Mouse (Mus musculus): Measurements from ENCODE around the gene Gm21060. TPM values are rescaled to one million over a fixed set of nuclear protein-coding genes. Genes with fewer than 3 reads are reported as not detected.
"Not testable (repeated sequence)": the region's sequence is repeated elsewhere in the genome, so short reads cannot be mapped to it uniquely, and the experiment has no call there.

The Gm21060 gene
- polyA plus RNA-seq (2015; fragmentation: Nextera tagmentation; extraction: Ambion mirVana): not detected in 2 replicates

DNA sequence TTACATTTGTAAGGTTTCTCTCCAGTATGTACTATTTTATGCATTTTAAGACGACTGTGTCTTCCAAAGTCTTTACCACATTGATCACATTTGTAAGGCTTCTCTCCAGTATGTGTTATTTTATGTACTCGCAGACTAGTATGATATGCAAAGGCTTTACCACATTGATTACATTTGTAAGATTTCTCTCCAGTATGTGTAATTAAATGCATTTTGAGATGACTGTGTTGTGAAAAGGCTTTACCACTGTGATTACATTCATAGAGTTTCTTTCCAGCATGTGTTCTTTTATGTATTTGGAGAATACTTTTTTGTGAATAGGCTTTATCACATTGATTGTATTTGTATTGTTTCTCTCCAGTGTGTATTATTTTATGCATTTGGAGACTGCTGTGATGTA lies at the start of gene Gm21060:
Gm21060 (minus strand) TSS at position 101 of the 400 bp plus-strand sequence.
- no peak within 1 kb of the TSS for H3K27ac ChIP-seq
- H3K9me3 ChIP-seq: no peaks in the 10 kb centered on the region
- no peaks in the 10 kb centered on the region for H3K27me3 ChIP-seq
- 84% methylated on average over 2 of the region's 2 CpGs for WGBS
- ATAC-seq (ENCODE audit: insufficient number of reproducible peaks, low FRiP score, low TSS enrichment, low read depth): no peak
- no peaks in the 10 kb centered on the region for H3K36me3 ChIP-seq
- H3K4me1 ChIP-seq: no peaks in the 10 kb centered on the region
- no peak within 1 kb of the TSS for H3K4me3 ChIP-seq
- no peak within 1 kb of the TSS for H3K9ac ChIP-seq
- no peak within 1 kb of the TSS for H3K4me2 ChIP-seq

DNA sequence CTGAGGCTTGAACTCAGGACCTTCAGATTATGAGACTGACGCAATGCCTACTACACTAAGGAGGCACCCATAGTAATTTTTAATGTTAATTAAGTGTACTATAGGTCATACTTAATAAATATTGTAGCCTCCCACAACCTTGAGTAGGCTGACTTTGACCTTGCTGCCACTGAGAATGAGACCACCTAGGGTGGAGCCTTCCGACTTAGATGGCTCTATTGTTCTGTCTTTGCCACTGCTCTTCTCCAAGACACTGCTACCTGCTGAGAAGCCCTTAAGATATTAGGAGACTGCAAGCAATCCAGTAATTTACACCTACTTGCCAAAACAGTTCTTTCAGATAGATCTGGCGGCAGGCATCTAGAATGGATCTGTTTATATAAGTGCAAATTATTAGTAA lies 24.0 kb upstream of the Gm21060 start:
- WGBS: 84% methylated on average over 3 of the region's 3 CpGs
- not testable (repeated sequence) for H3K9me3 ChIP-seq; H3K36me3 ChIP-seq; H3K27me3 ChIP-seq; H3K4me2 ChIP-seq; H3K9ac ChIP-seq; ATAC-seq (ENCODE audit: insufficient number of reproducible peaks, low FRiP score, low TSS enrichment, low read depth); H3K27ac ChIP-seq; H3K4me1 ChIP-seq; H3K4me3 ChIP-seq

DNA sequence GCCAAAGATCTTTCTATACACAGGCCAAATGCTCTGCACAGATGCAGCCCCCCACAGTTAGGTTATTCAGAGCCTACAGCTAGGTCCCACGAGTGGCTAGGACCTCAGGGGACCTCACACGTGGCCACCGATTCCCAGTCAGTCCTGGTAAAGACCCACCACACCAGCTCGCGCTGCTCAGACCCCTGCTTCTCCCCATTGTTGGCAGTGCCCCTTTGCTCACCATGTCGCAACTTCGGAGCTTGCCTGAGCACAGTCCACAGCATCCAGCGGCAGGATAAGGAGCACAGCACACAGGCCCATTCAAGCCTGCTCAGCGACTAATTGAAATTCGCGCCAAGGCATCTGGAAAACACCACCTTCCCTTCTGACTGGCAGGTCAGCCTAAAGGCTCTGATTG lies 16.3 kb upstream of the Gm21060 start:
- H3K27ac ChIP-seq; H3K36me3 ChIP-seq; H3K27me3 ChIP-seq; ATAC-seq (ENCODE audit: insufficient number of reproducible peaks, low FRiP score, low TSS enrichment, low read depth); H3K4me1 ChIP-seq; H3K9ac ChIP-seq; H3K9me3 ChIP-seq; H3K4me3 ChIP-seq; H3K4me2 ChIP-seq: not testable (repeated sequence)
- 32% methylated on average over 11 of the region's 11 CpGs for WGBS

DNA sequence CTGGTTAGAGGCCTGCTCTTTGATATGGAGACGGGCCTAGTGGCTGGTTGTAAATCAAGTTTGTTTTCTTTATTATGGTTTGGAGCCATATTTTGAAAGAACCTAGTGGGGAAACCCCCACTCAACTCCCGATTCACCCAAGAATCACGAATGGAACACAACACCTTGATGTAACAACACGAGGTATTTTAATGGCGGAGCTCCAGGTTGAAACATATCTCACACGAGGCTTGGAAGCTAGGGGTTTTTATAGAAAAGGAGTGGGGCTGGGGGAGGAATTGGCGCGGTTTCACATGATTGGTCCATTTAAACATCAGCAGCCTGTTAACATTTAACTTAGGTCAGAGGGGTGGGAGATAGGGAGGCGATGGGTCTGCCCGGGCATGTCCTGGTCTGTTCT lies 15.5 kb upstream of the Gm21060 start:
- not testable (repeated sequence) for H3K4me2 ChIP-seq; ATAC-seq (ENCODE audit: insufficient number of reproducible peaks, low FRiP score, low TSS enrichment, low read depth); H3K4me3 ChIP-seq; H3K4me1 ChIP-seq; H3K9me3 ChIP-seq; H3K27me3 ChIP-seq; H3K9ac ChIP-seq; H3K27ac ChIP-seq; H3K36me3 ChIP-seq
- WGBS: 82% methylated on average over 10 of the region's 10 CpGs

DNA sequence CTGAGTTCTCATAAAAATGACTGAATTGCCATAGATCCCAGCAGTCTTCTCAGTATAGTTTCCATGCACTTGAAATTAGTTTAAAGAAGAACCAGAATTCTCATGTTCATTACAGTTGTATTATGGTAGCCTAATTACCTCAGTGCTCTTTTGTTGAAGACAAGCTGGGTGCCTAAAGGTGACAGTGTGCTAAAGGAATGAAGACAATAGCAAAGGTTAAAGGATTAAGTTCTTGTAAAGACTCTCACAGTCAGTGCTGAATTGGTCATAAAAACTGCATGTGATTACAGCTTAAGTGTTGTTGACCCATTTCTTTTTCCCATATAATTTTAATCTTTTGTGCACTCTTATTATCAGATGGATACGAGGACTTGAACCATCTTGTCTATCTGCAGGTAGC lies 11.2 kb upstream of the Gm21060 start:
- not testable (repeated sequence) for H3K9me3 ChIP-seq; H3K36me3 ChIP-seq; H3K9ac ChIP-seq; H3K4me2 ChIP-seq; H3K27ac ChIP-seq; H3K27me3 ChIP-seq; H3K4me3 ChIP-seq; H3K4me1 ChIP-seq; ATAC-seq (ENCODE audit: insufficient number of reproducible peaks, low FRiP score, low TSS enrichment, low read depth)
- 91% methylated on average over 1 of the region's 1 CpGs for WGBS

DNA sequence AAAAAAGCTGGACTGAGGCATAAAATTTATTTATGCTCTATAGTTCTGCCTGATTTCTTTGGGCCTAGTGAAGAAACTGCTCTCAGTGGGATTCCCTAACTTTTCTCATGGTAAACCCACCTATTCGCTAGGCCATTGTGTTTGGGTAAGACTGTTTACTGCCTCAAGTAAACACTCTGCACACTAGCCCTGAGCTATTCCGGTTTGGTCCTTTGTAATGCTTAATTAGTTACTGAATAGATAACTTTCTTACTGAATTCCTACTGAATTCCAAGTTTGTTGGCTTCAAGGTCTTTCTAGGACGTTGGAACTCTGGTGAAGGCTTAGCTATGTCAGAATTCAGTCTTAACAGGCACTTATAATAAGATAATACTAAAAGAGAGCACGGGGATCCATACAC lies 11.8 kb downstream of the Gm21060 start:
- not testable (repeated sequence) for H3K27ac ChIP-seq; H3K36me3 ChIP-seq; H3K27me3 ChIP-seq; H3K9ac ChIP-seq; H3K4me2 ChIP-seq; H3K9me3 ChIP-seq; H3K4me3 ChIP-seq; ATAC-seq (ENCODE audit: insufficient number of reproducible peaks, low FRiP score, low TSS enrichment, low read depth); H3K4me1 ChIP-seq
- WGBS: 79% methylated on average over 4 of the region's 4 CpGs

DNA sequence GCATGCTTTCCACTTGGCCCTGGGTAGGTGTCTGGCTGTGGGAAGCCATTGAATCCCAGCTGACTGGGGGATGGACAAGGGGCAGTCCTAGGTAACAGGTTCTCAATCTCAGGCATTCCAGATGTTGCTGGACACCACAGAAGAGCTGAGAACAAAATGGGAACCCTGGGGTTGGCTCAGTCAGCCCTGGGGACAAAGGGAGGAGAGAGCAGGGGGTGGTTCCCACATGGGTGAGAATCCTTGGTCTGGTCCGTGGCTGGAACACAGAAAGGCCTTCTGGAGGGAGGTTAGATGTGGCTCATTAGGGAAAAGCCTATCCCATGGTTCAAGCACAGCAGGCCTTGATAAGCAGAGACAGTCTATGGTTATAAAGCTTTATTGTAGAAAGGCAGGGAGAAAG lies 13.3 kb downstream of the Gm21060 start:
- no peak overlapping the region for H3K4me2 ChIP-seq
- H3K4me3 ChIP-seq: no peak overlapping the region
- H3K9ac ChIP-seq: no peak overlapping the region
- WGBS: 53% methylated on average over 1 of the region's 1 CpGs
- no peaks in the 10 kb centered on the region for H3K9me3 ChIP-seq
- ATAC-seq (ENCODE audit: insufficient number of reproducible peaks, low FRiP score, low TSS enrichment, low read depth): no peak
- H3K36me3 ChIP-seq: no peaks in the 10 kb centered on the region
- no peak overlapping the region for H3K27ac ChIP-seq
- H3K27me3 ChIP-seq: no peaks in the 10 kb centered on the region
- no peaks in the 10 kb centered on the region for H3K4me1 ChIP-seq

DNA sequence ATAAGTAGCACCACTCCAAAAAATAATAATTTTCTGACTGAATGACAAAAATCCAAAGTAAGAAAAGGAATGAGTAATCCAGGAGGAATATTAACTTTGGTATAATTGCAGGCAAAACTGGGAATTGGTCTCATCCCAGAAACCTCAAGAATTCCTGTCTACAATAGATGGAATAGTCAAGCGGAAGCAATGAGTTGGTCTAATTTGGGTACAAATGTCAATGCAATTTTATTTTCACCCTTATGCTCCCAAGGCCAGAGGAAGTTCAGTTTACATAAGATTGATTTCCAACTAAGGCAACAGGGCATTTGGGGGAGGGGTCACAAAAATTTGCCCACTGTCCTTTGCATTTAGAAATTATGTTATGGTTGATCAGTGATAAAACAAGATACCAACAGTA lies 21.4 kb downstream of the Gm21060 start:
- 90% methylated on average over 1 of the region's 1 CpGs for WGBS
- Histone ChIP-seq H3K4me2 (no peak overlapping the region), H3K36me3 (no peaks in the 10 kb centered on the region), H3K9me3 (no peaks in the 10 kb centered on the region), H3K4me1 (no peaks in the 10 kb centered on the region), H3K9ac (no peak overlapping the region), H3K27me3 (no peaks in the 10 kb centered on the region), H3K27ac (no peak overlapping the region), H3K4me3 (no peak overlapping the region)
- ATAC-seq (ENCODE audit: insufficient number of reproducible peaks, low FRiP score, low TSS enrichment, low read depth): no peak

DNA sequence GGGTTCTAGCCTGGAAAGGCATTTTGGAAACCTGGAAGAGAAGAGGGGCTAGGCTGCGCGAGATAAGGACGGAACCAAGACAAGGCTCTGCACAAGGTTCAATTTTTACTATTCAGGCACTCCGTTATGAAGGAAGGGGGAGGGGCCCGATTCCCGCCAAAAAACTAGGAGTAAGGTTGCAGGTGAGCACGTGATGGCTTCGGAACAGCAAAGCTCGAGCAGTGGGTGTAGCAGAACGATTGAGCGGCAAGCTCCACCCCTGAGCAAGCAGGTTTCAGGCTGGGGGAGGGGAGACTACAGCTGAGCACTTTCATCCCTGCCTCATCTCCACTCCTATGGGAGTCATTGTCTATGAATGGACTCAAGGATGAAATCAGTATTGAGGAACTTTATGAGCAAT lies 27.7 kb downstream of the Gm21060 start:
- not testable (repeated sequence) for H3K27me3 ChIP-seq; H3K9ac ChIP-seq; H3K36me3 ChIP-seq; H3K4me1 ChIP-seq; H3K4me2 ChIP-seq; H3K4me3 ChIP-seq; H3K9me3 ChIP-seq; ATAC-seq (ENCODE audit: insufficient number of reproducible peaks, low FRiP score, low TSS enrichment, low read depth); H3K27ac ChIP-seq
- WGBS: 31% methylated on average over 11 of the region's 11 CpGs

DNA sequence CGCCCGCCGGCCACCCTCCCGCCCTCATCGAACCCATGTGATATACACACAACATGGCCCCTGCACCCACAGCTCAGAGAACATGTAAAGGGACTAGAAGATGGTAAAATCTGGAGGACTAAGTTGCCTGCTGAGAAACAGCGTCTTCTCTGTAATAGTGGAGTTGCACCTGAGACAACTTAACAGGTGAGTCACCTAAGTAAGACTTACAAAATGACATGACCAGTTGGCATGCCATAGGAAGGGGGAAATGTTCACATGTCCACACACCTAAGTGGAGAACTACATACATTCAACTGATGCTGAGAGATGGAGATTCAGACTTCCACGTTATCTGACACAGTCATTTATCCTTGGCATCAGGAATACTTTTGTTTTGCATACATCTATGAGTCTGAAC lies 29.7 kb downstream of the Gm21060 start:
- ATAC-seq (ENCODE audit: insufficient number of reproducible peaks, low FRiP score, low TSS enrichment, low read depth): no peak
- WGBS: 21% methylated on average over 7 of the region's 7 CpGs
- H3K4me3 ChIP-seq: no peak overlapping the region

DNA sequence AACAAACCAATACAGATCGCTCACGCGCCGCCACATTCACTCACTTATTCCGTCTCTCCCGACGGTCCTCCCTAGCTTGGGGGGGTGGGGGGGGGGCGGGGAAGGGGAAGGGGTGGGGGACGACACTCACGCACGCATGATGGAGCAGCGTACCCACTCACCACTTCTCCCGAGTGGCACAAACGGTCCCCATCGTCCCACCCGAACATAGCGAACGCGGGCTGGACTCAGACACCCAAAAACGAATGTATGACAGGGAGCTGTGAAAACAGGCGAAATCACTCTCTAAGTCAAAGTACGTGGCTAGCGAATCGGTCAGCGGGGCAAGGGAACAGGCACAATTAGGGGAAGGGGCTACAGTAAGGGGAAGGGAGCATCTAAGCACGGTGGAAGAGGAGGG lies 30.2 kb downstream of the Gm21060 start:
- WGBS: 1% methylated on average over 25 of the region's 26 CpGs

More for the DNA sequence above, 29.7 kb downstream of the Gm21060 start:
- Histone ChIP-seq H3K36me3 (no peaks in the 10 kb centered on the region), H3K27me3 (no peaks in the 10 kb centered on the region), H3K4me2 (no peak overlapping the region), H3K4me1 (no peaks in the 10 kb centered on the region), H3K9me3 (no peaks in the 10 kb centered on the region), H3K9ac (no peak overlapping the region), H3K27ac (no peak overlapping the region)

DNA sequence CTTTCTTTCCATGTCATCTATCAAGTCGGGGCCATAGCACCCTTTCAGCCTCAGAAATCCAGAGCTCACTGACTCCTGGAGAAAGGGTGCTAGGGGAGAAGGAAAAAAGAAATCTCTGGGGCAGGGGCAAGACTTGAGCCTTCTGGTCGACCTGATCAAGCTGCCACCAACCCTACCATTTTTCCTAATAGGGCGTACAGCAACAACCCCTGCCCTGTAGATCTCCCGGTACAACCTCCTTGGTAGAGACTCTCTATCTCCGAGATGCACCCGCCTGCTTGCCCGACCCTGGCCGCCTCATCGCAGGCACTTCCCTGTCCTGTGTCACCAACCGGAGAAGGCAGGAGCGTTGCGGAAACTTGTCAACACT lies 30.6 kb downstream of the Gm21060 start:
- Histone ChIP-seq H3K9ac (no peak overlapping the region), H3K27ac (no peak overlapping the region), H3K36me3 (no peaks in the 10 kb centered on the region), H3K4me2 (no peak overlapping the region), H3K4me1 (no peaks in the 10 kb centered on the region), H3K9me3 (no peaks in the 10 kb centered on the region), H3K4me3 (no peak overlapping the region), H3K27me3 (no peaks in the 10 kb centered on the region)
- ATAC-seq (ENCODE audit: insufficient number of reproducible peaks, low FRiP score, low TSS enrichment, low read depth): no peak
- 3% methylated on average over 12 of the region's 12 CpGs for WGBS

More for the DNA sequence above, 30.2 kb downstream of the Gm21060 start:
- Histone ChIP-seq H3K27me3 (no peaks in the 10 kb centered on the region), H3K36me3 (no peaks in the 10 kb centered on the region), H3K9ac (no peak overlapping the region), H3K4me3 (no peak overlapping the region), H3K4me2 (no peak overlapping the region), H3K4me1 (no peaks in the 10 kb centered on the region), H3K9me3 (no peaks in the 10 kb centered on the region), H3K27ac (no peak overlapping the region)
- no peak for ATAC-seq (ENCODE audit: insufficient number of reproducible peaks, low FRiP score, low TSS enrichment, low read depth)

DNA sequence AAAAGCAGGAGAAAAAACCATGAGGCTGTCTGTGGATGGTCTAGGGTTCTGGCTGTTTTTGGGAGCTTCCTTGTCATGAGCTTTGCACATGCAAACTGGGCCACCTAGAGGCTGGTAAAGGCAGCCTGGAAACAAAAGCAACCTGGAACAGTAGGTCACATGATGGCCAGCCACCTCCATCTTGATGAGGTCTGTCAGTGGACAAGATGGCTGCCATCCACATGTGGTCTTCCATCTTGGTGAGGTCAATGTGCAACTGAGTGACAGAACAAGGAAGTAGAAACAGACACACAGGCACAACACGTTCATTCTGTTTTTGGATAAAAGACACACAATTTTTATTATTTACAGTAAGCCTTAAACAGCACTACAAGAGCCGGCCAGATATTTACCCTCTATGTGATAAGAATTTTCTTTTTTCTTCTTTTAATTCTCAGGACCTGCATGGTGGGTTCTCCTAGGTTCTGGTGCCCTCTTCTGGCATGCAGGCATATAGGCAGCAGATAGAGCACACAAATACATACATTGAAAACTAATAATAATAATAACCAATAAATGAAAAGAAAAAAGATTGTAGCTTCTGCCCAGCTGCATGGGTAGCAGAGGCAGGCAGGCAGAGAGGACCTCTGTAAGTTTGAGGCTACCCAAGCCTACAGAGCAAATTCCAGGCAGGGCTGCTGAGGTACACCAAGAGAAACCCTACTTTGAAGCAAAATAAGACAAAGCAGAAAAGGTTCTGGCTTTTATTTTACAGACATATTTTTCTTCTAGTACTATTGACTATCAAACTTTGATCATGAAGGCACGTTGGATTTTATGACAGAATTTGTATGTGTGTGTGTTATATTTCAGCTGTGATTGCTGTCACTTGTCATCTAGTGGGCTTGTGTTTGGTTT lies 31.3 kb downstream of the Gm21060 start:
- Histone ChIP-seq H3K4me3 (no peak overlapping the region), H3K36me3 (no peaks in the 10 kb centered on the region), H3K9me3 (no peaks in the 10 kb centered on the region), H3K4me2 (no peak overlapping the region), H3K27me3 (no peaks in the 10 kb centered on the region), H3K9ac (no peak overlapping the region), H3K27ac (no peak overlapping the region), H3K4me1 (no peaks in the 10 kb centered on the region)
- no peak for ATAC-seq (ENCODE audit: insufficient number of reproducible peaks, low FRiP score, low TSS enrichment, low read depth)
- WGBS: 22% methylated on average over 3 of the region's 3 CpGs
